Mouse (Mus musculus) midbrain, embryonic 14.5 days (tissue): ENCODE measurements at regions not wholly inside any gene's neighbourhood (a gene's known extent, or its start where the extent isn't known, plus 50 kb on each side); places are given as distances from the start of the nearest gene placed in this dataset.

ENCODE experiments used
- ATAC-seq: fragments of 200-750 bp; cut with Nextera tagmentation; 2 replicates; pipeline ENCODE4 v1.8.0; 2017; ENCODE audit warnings: moderate number of reproducible peaks, moderate library complexity; ENCODE audit not compliant: low FRiP score, low TSS enrichment
- DNase-seq: peaks from one replicate; pipeline ENCODE4 v3.0.0-alpha.2; 2015
- H3K27ac ChIP-seq: fragments of 300-500 bp; sonication (generic); replicated peaks from 2 replicates; pipeline ENCODE4 v1.5.1; 2014; ENCODE audit warnings: mild to moderate bottlenecking, low read depth, low read length, moderate library complexity
- H3K27me3 ChIP-seq: fragments of 300-500 bp; sonication (generic); 2 replicates; pipeline ENCODE4 v1.6.1; 2014; ENCODE audit warnings: low read length, control low read depth, mixed read lengths; ENCODE audit not compliant: control insufficient read depth, insufficient read depth
- H3K36me3 ChIP-seq: fragments of 300-500 bp; sonication (generic); 2 replicates; pipeline ENCODE4 v1.6.1; 2014; ENCODE audit warnings: low read length, control low read depth; ENCODE audit not compliant: control insufficient read depth, insufficient read depth
- H3K4me1 ChIP-seq: fragments of 300-500 bp; sonication (generic); 2 replicates; pipeline ENCODE4 v1.6.1; 2014; ENCODE audit warnings: mild to moderate bottlenecking, antibody characterized with exemption, low read length, control low read depth; ENCODE audit not compliant: control insufficient read depth, insufficient read depth
- H3K4me2 ChIP-seq: fragments of 300-500 bp; sonication (generic); 2 replicates; pipeline ENCODE4 v1.6.1; 2014; ENCODE audit warnings: mild to moderate bottlenecking, low read length, moderate library complexity
- H3K4me3 ChIP-seq: fragments of 300-500 bp; sonication (generic); replicated peaks from 2 replicates; pipeline ENCODE4 v1.5.1; 2014; ENCODE audit warnings: low read depth, low read length
- H3K9ac ChIP-seq: fragments of 300-500 bp; sonication (generic); replicated peaks from 2 replicates; pipeline ENCODE4 v1.6.1; 2014; ENCODE audit warnings: mild to moderate bottlenecking, low read length, moderate library complexity
- H3K9me3 ChIP-seq: fragments of 300-500 bp; sonication (generic); 2 replicates; pipeline ENCODE4 v1.6.1; 2016; ENCODE audit warnings: low read length, control low read depth, mixed read lengths; ENCODE audit not compliant: control insufficient read depth
- WGBS: fragments of 180-500 bp; shearing (Covaris S2); extraction: QIAGEN DNeasy Blood & Tissue Kit; methylation state at CpG from one replicate; pipeline ENCODE4 v1.1.7; 2014; 5-methylcytosine and 5-hydroxymethylcytosine counted together

DNA sequence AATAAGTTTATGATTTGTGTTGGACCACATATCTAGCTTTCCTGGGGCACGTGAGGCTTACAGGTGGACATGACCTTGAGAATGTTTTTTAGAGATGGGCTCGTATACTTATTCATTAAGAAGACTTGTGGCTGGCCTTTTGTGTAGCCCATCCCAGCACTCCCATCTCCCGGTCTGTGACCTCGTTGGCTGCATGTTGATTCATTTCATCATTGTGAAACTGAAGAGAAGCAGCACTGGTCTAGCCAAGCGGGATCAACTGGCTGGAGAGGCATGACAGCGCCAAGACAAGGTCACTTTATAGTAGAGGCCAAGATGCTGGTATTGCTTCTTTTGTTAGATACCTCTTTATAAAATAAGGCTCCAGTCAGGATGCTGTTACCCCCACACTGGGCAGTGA is 236.0 kb downstream of the Ttll7 start:
- WGBS = 87% methylated on average over 6 of the region's 6 CpGs
- Histone ChIP-seq H3K27ac (no peak overlapping the region), H3K4me3 (no peak overlapping the region), H3K9ac (no peak overlapping the region), H3K27me3 (no peaks in the 10 kb centered on the region), H3K36me3 (no peaks in the 10 kb centered on the region), H3K4me1 (peaks cover 25% of the 10 kb centered on the region), H3K4me2 (no peak overlapping the region), H3K9me3 (no peaks in the 10 kb centered on the region)
- DNase-seq (no peak), ATAC-seq (no peak)

DNA sequence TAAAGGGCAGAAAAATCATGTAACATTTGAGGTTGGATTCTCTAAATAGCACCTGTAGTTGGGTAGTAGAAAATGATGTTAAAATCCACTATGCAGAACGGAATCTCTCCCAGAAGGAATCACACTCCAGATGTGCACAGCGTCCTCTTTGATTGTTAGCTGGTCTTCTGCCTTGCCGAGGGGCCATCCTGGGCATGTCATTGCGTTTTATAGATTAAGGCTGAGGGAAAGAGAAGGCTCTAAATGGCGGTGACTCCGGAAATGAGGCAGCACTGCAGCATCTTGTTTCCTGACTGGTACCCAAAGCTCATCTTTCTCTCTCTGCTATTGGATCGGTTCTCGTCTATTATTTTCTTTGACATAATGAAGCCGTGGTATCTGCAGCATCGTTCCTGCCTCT is 237.5 kb downstream of the Ttll7 start:
- H3K4me3 ChIP-seq = no peak overlapping the region
- H3K27me3 ChIP-seq = no peaks in the 10 kb centered on the region
- H3K4me1 ChIP-seq = peaks cover 17% of the 10 kb centered on the region
- H3K36me3 ChIP-seq = no peaks in the 10 kb centered on the region
- DNase-seq = no peak
- H3K9ac ChIP-seq = no peak overlapping the region
- no peak for ATAC-seq
- no peak overlapping the region for H3K27ac ChIP-seq
- 69% methylated on average over 10 of the region's 10 CpGs for WGBS
- no peak overlapping the region for H3K4me2 ChIP-seq
- H3K9me3 ChIP-seq = no peaks in the 10 kb centered on the region

DNA sequence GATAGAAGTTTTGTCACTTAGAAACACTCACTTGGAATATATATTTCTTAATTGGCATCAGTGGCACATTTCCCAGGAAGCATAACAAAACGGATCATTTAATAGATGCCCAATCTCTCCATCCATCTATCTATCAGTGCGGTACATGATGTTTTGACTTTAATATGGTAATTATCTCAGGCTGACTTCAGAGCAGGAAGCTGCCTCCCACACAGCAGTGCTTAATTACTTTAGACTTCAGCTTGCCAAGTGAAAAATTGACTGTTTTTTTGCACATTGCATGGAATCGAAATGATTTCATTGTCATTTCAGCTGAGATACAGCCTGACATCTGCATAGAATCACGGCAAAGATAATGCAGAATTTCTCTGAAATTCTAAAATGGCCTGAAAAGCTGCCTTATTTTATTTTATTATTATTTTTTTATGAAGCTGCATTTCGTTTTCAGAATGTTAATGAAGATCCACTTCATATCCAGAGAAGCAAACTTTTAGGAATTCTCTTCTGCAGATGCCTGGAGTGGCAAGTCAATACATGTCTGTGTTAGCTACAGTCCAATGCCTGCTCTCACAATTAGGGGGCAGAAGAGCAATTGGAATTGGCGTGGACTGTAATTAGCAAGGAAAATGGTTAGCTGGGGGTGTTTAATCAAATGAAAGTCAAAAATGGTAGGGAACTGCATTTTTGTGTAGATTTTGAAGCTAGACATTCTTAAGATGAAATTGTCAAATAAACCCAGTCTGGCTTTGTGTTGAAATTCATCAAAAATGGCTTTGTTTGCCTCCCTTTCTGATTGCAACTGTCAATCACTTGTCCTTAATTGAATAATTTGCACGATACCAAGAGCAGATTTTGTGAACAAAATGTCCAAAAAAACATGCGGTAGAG is 240.3 kb downstream of the Ttll7 start:
- DNase-seq (peak; percentile 69), ATAC-seq (no peak)

DNA sequence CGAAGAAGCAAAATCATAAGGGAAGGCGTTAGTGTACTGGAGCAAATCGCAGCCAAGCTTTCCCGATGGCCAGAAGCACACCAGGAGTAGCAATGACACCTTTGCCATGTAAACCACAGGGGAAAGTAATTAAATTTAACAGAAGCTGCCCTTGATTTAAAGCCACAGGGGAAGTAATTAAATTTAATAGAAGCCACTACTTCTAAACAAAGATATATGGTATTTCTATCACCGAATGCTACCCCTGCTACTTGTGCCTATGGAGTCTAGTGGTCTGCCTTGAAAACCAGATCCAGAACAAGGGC is 240.9 kb downstream of the Ttll7 start:
- Histone ChIP-seq H3K36me3 (no peaks in the 10 kb centered on the region), H3K4me1 (peaks cover 14% of the 10 kb centered on the region), H3K9me3 (no peaks in the 10 kb centered on the region), H3K27ac (no peak overlapping the region; the same call in 1 of the 2 replicates), H3K9ac (no peak overlapping the region), H3K4me2 (0 out of 2 replicates have a peak overlapping the region, but pooled peaks have one; percentile 4), H3K27me3 (no peaks in the 10 kb centered on the region), H3K4me3 (no peak overlapping the region)
- no peak for DNase-seq
- no peak for ATAC-seq
- WGBS = 40% methylated on average over 5 of the region's 5 CpGs

More for the DNA sequence above, 240.3 kb downstream of the Ttll7 start:
- Histone ChIP-seq H3K36me3 (no peaks in the 10 kb centered on the region), H3K27me3 (no peaks in the 10 kb centered on the region), H3K4me2 (0 out of 2 replicates have a peak overlapping the region, but pooled peaks have one; percentile 4), H3K4me3 (no peak overlapping the region), H3K9me3 (no peaks in the 10 kb centered on the region), H3K9ac (no peak overlapping the region), H3K27ac (no peak overlapping the region), H3K4me1 (peaks cover 12% of the 10 kb centered on the region; the same call in 1 of the 2 replicates)
- 42% methylated on average over 8 of the region's 8 CpGs for WGBS

DNA sequence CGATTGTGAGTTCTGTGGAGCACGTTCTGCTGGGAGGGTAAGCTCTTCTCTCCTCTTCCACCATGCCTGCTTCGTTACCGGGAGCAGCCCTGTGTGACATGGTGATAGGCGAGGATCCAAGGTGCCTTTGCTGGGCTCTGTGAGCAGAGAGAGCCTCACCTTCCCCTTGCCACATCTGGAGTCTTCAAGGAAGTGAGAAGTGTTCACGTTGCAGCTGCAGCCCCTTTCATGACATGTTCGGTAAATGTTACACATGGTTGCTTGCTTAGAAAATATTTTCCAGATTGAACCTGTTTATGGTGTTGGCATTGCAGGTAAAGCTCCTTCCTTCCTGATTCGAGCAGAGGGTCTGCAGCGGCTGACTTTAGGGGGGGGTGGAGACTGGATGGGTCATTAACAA is 244.0 kb downstream of the Ttll7 start:
- H3K27ac ChIP-seq = no peak overlapping the region
- no peak overlapping the region for H3K4me3 ChIP-seq
- no peak overlapping the region for H3K9ac ChIP-seq
- H3K36me3 ChIP-seq = no peaks in the 10 kb centered on the region
- ATAC-seq (no peak), DNase-seq (no peak)
- H3K4me2 ChIP-seq = no peak overlapping the region
- H3K27me3 ChIP-seq = no peaks in the 10 kb centered on the region
- peaks cover 34% of the 10 kb centered on the region for H3K4me1 ChIP-seq
- 62% methylated on average over 9 of the region's 9 CpGs for WGBS
- H3K9me3 ChIP-seq = no peaks in the 10 kb centered on the region

DNA sequence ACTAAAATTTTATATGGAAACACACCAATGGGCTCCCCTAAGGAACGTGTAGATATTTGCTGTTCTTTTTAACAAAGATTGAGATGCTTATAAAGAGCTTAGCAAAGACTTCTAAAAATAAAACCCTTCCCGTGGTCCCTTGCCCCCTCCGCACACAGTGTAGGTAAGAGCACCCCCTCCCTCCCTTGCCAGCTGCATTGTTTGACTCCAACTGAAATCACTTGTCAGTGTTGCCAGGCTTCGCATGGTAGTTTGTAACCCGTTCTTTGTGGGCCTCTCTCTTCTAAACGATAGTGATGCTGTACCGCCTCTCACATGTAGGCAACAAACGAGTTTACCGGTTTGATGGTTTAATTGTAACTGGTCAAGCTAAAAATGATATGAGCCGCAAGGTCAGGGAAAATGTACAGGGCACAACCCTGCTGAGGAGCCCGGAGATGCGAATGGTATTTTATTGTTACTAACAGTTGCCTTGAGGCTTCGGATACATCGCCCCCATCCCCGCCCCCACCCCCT is 246.0 kb downstream of the Ttll7 start:
- DNase-seq = peak; percentile 65
- Histone ChIP-seq H3K4me3 (no peak overlapping the region), H3K27me3 (no peaks in the 10 kb centered on the region), H3K4me2 (peak overlapping the region; percentile 34), H3K36me3 (no peaks in the 10 kb centered on the region), H3K9ac (no peak overlapping the region; the same call in 1 of the 2 replicates), H3K27ac (no peak overlapping the region), H3K4me1 (peaks cover 37% of the 10 kb centered on the region), H3K9me3 (no peaks in the 10 kb centered on the region)
- WGBS = 10% methylated on average over 15 of the region's 15 CpGs
- ATAC-seq = peak; percentile 61; the same call in 1 of the 2 replicates

DNA sequence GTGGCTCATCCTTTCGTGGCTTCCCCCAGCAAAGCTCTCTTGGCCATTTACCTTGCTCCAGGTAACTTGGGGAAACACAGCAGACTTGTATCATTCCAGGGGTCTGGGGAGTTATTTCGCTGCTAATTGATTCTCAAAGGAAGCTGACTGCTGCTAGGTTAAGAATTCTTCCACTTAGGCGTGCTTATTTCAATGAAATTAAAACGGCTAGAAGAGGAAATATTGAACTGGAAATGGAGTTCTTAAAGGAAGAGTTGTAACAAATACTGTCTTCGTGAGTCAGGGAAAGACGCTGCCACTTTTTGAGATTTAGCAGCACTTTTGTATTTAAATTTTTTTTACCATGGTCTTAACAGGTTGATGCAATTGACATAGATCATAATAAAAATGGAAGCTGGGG is 246.4 kb downstream of the Ttll7 start:
- Histone ChIP-seq H3K27me3 (no peaks in the 10 kb centered on the region), H3K36me3 (no peaks in the 10 kb centered on the region), H3K9ac (no peak overlapping the region; the same call in 1 of the 2 replicates), H3K4me3 (no peak overlapping the region), H3K27ac (no peak overlapping the region), H3K9me3 (no peaks in the 10 kb centered on the region), H3K4me2 (peak overlapping the region; percentile 34), H3K4me1 (peaks cover 39% of the 10 kb centered on the region)
- 23% methylated on average over 6 of the region's 6 CpGs for WGBS
- DNase-seq (peak; percentile 42), ATAC-seq (no peak)

DNA sequence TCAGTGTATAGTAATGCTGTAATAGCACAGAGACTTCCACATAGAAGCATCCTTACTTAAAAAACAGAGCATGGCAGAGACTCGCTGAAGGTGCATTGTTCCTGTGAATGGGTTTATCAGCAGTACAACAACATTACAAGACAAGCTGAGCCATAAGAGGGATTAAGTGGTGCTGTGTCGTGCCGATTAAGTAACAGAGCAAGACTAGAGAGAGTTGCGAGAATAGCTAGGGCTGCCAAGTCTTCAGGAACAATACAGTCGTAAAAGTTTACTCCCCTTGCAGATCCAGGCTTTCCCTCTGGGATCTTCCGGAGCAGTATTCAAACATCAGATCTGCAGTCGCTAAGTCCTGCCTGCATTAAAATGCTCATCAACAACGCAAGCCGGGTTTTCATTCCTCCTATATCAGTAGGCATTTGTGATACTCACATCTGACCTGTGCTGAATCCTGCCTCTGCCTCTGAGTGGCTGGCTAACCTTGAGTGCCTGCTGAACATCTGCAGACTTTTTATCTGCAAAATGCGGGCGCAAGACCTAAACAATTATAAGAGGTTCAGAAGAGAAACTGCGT is 247.1 kb downstream of the Ttll7 start:
- ATAC-seq (no peak; the same call in 1 of the 2 replicates), DNase-seq (peak; percentile 59)
- Histone ChIP-seq H3K36me3 (no peaks in the 10 kb centered on the region), H3K4me3 (no peak overlapping the region), H3K9ac (no peak overlapping the region), H3K4me2 (peak overlapping the region; percentile 33), H3K27ac (no peak overlapping the region), H3K9me3 (no peaks in the 10 kb centered on the region), H3K27me3 (no peaks in the 10 kb centered on the region), H3K4me1 (peaks cover 40% of the 10 kb centered on the region)
- WGBS = 27% methylated on average over 12 of the region's 12 CpGs
